Mouse (Mus musculus) Muller cell, postnatal 12 days (primary cell): ENCODE data around the gene Myl6.

Experiments used
- DNase-seq: peaks from one replicate; pipeline ENCODE4 v3.0.0-alpha.2; 2015; ENCODE audit errors: inconsistent ontology term

Myl6 gene

GRCm38 (mm10) chr10:128493695-128494666 lies at the start of gene Myl6:
TSS of gene Myl6 (minus strand) at chr10:128494145.
- peak; percentile 99 for DNase-seq

- no peak for DNase-seq
Measured at GRCm38 (mm10) chr10:128543100-128543499, 49.2 kb upstream of the Myl6 start.

- DNase-seq, result no peak
Measured at GRCm38 (mm10) chr10:128538340-128538870, 44.5 kb upstream of the Myl6 start.

DNA sequence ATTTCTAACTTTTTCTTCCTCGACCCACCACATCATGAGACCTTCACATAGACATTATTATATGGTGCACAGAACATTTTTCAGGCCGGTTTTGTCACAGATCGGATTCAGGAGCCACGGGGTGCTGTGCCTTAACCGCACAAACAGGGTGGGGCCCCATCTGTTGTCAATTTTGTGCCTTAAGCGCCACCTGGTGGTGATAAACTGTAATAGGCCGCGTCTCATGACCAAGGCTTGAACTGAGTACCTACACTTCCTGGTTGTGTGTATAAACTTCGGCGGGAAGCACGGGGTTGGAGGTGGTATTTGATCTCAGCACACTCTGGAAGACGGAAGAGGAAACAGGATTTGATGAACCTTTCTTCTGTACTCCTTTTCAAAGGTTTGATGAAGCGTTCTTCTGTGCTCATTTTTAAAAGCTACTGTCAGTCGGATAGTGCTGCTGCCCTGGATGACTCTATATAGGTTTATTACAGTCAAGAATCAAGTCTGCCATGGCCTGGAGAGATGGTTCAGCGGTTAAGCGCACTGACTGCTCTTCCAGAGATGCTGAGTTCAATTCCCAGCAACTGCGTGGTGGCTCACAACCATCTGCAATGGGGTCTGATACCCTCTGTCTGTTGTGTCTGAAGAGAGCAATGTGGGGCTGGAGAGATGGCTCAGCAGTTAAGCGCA lies 42.5 kb upstream of the Myl6 start:
- DNase-seq, result peak; percentile 83

- DNase-seq, result no peak
Measured at GRCm38 (mm10) chr10:128535624-128536265, 41.8 kb upstream of the Myl6 start.

GRCm38 (mm10) chr10:128535206-128535605 lies 41.3 kb upstream of the Myl6 start:
- DNase-seq, result no peak

GRCm38 (mm10) chr10:128526366-128527356 lies 32.7 kb upstream of the Myl6 start:
- peak; percentile 7 for DNase-seq

- DNase-seq, result peak; percentile 100
Measured at GRCm38 (mm10) chr10:128525671-128526308, 31.8 kb upstream of the Myl6 start, which contains the start of gene Esyt1. TSS of gene Esyt1 (minus strand) at chr10:128525871.

- DNase-seq, result peak; percentile 60
Measured at GRCm38 (mm10) chr10:128524732-128525662, 31.1 kb upstream of the Myl6 start.

- peak; percentile 18 for DNase-seq
Measured at GRCm38 (mm10) chr10:128524111-128524731, 30.3 kb upstream of the Myl6 start.

DNA sequence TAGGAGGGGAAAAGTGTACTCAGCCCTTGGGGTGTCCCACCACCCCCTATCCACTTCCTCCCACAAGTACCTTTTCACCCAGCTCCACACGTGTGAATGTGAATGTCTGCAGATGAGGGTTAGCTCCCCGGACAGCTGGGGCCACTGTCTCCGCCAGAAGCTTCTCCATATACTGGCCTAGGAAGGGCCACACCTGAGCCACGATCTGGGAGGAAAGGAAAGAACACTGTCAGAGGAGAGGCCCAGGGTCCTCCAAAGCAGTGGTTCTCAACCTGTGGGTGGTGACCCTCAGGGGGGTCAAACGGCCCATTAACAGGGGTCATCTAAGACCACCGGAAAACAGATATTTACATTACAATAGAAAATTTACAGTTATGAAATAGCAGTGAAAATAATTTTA lies 28.4 kb upstream of the Myl6 start:
- no peak for DNase-seq

- no peak for DNase-seq
Measured at GRCm38 (mm10) chr10:128520591-128520990, 26.6 kb upstream of the Myl6 start.

GRCm38 (mm10) chr10:128518833-128519232 lies 24.9 kb upstream of the Myl6 start:
- DNase-seq, result peak; percentile 37

DNA sequence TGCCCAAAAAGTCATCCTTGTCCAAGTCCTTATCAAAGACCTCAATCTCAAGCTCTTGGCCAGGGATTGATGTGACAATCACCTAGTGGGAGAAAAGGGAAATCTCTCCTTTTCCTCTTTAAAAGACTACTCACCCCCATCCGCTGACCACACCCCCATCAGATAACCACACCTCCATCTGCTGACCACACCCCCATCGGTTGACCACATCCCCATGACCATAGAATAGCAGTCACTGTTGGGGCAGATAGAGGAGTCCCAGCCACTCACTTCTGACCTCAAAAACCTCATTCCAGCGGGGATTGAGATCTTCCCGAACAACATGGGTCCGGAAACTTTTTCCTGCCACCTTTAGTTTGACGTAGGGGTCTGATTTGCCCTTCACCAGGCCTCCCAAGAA lies 22.7 kb upstream of the Myl6 start:
- DNase-seq, result peak; percentile 51

- no peak for DNase-seq
Measured at GRCm38 (mm10) chr10:128516029-128516428, 22.1 kb upstream of the Myl6 start.

- DNase-seq, result no peak
Measured at GRCm38 (mm10) chr10:128515044-128515443, 21.1 kb upstream of the Myl6 start.

- DNase-seq, result no peak
Measured at GRCm38 (mm10) chr10:128511761-128512160, 17.8 kb upstream of the Myl6 start.

- no peak for DNase-seq
Measured at GRCm38 (mm10) chr10:128511189-128511588, 17.2 kb upstream of the Myl6 start.

DNA sequence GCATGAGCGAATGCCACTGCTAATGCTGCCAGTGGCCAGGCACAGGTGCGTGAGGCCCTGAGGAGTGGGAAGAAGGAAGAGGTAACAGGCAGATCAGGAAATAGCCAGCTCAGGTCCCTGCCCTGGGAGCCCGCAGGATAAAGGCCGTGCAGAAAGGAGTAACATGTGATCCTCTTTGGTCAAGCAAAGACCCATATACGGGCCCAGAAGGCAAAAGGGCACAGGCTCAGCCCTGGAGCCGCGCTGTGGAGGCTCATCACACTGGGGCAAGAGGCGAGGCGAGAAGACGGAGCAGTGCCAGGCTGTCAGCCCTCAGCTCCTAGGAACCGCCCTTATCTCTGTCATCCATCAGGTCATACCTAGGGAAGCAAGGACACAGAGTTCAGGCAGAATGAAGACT lies 16.4 kb upstream of the Myl6 start:
- no peak for DNase-seq
